Mouse (Mus musculus) liver, postnatal 0 days (tissue): ENCODE measurements around the gene S100a10.

Source experiments
- CTCF ChIP-seq: sonication (generic); IDR thresholded peaks from 2 replicates; pipeline ENCODE4 v1.5.1; 2016; ENCODE audit warnings: antibody characterized with exemption, low read depth
- EP300 ChIP-seq: IDR thresholded peaks from 2 replicates; pipeline ENCODE4 v1.6.1; 2016; ENCODE audit warnings: antibody characterized with exemption, low read depth, mild to moderate bottlenecking

- TF ChIP-seq EP300 (no peak), CTCF (no peak)
Observed at GRCm38 (mm10) chr3:93541501-93541900, 13.4 kb upstream of the S100a10 start.
